ENCODE assay signal across 14 mouse cellular contexts in genomic region chr9:92207757-92208156, GRCm38 (mm10). TPM values are rescaled to one million over a fixed set of nuclear protein-coding genes. Genes with fewer than 3 reads are reported as not detected.
DNase-seq lines count a peak whose midpoint lies in the region; ATAC-seq and TF ChIP-seq lines count a peak whose summit lies in the region.
"Had no signal": no experiment of that assay in that cellular context is flagged by ENCODE, and none has a peak within 500 bp of the region (broad histone marks: within the 10 kb centered on the region; RNA-seq: fewer than 3 reads in every experiment).

No protein-coding gene starts in this region.

- ATAC-seq in forebrain, embryonic 14.5 days, result 0 out of 2 replicates have a peak, but pooled peaks have one; percentile 6
- no peak for ATAC-seq in forebrain, postnatal 0 days
- ATAC-seq in megakaryocyte-erythroid progenitor cell, adult 5-6 weeks (replicated peaks; ENCODE audit: low FRiP score, low TSS enrichment, poor library complexity, severe bottlenecking), result no peak

- no peak overlapping the region for H3K27ac ChIP-seq in forebrain, embryonic 14.5 days (ENCODE audit: low read depth, low read length)
- no peak overlapping the region for H3K27ac ChIP-seq in forebrain, postnatal 0 days (ENCODE audit: low read depth, low read length)
- H3K27ac ChIP-seq in left cerebral cortex, adult 2 months, result no peak overlapping the region
- H3K27ac ChIP-seq: midbrain, embryonic 15.5 days had no signal

- no peak overlapping the region for H3K4me3 ChIP-seq in forebrain, embryonic 14.5 days (ENCODE audit: low read depth, low read length)
- no peak overlapping the region for H3K4me3 ChIP-seq in forebrain, postnatal 0 days (ENCODE audit: low read depth, low read length)
- peak overlapping the region; percentile 28 for H3K4me3 ChIP-seq in left cerebral cortex, adult 2 months
- H3K4me3 ChIP-seq: midbrain, embryonic 15.5 days had no signal

- H3K27me3 ChIP-seq in forebrain, embryonic 14.5 days (replicated peaks; ENCODE audit: control insufficient read depth, insufficient read depth, low read length), result no peaks in the 10 kb centered on the region
- H3K27me3 ChIP-seq in forebrain, postnatal 0 days (ENCODE audit: insufficient read depth, low read length), result no peaks in the 10 kb centered on the region
- H3K27me3 ChIP-seq: midbrain, embryonic 15.5 days had no signal

- H3K4me1 ChIP-seq in forebrain, embryonic 14.5 days (ENCODE audit: control insufficient read depth, insufficient read depth, low read length), result no peaks in the 10 kb centered on the region
- H3K4me1 ChIP-seq in forebrain, postnatal 0 days (ENCODE audit: insufficient read depth), result no peaks in the 10 kb centered on the region

- no peak for TF ChIP-seq CTCF in forebrain, postnatal 0 days (IDR thresholded peaks at IDR 0.05; ENCODE audit: low read depth)
- TF ChIP-seq CTCF in left cerebral cortex, adult 2 months (IDR thresholded peaks at IDR 0.05), result no peak

- intact Hi-C loops in left cerebral cortex, adult 2 months (cut with DNase I), result loop anchor here (1.0 to 10.0 kb wide), 2 partner anchors 60 to 1503 kb away; no protein-coding TSS in a partner anchor
- intact Hi-C loops in left cerebral cortex, postnatal 25 days (cut with DNase I), result loop anchor here (5.0 kb wide), 1 partner anchor 1510 kb away; no protein-coding TSS in a partner anchor

- H3K9me3 ChIP-seq in forebrain, embryonic 14.5 days (replicated peaks; ENCODE audit: control insufficient read depth, low read length), result no peaks in the 10 kb centered on the region
- H3K9me3 ChIP-seq in forebrain, postnatal 0 days (ENCODE audit: low read length), result no peaks in the 10 kb centered on the region
- H3K9me3 ChIP-seq: midbrain, embryonic 15.5 days had no signal

- WGBS in forebrain, embryonic 14.5 days, result 79% methylated on average over 8 of the region's 8 CpGs
- WGBS in forebrain, postnatal 0 days, result 70% methylated on average over 8 of the region's 8 CpGs

- DNase-seq in forebrain, embryonic 14.5 days (ENCODE audit: low spot score), result no peak
- no peak for DNase-seq in forebrain, postnatal 0 days
- DNase-seq in left cerebral cortex, adult 2 months (ENCODE audit: extremely low spot score in 1 of 2, low spot score in 2 of 2), result no peak
- no peak for DNase-seq in left cerebral cortex, postnatal 25 days (ENCODE audit: low spot score in 2 of 2)
- DNase-seq in MN1 (ENCODE audit: low spot score), result peak; percentile 21
- DNase-seq in lung, postnatal 10 days, result peak; percentile 5
- DNase-seq in thymus, postnatal 36 days, result no peak

- no peak overlapping the region for H3K4me2 ChIP-seq in forebrain, embryonic 14.5 days (ENCODE audit: low read length)
- no peak overlapping the region for H3K4me2 ChIP-seq in forebrain, postnatal 0 days (ENCODE audit: low read depth)
- H3K4me2 ChIP-seq: liver, embryonic 11.5 days; midbrain, embryonic 15.5 days had no signal

- H3K9ac ChIP-seq in forebrain, embryonic 14.5 days (ENCODE audit: low read length), result no peak overlapping the region
- no peak overlapping the region for H3K9ac ChIP-seq in forebrain, postnatal 0 days
- H3K9ac ChIP-seq: midbrain, embryonic 15.5 days had no signal

- no peaks in the 10 kb centered on the region for H3K36me3 ChIP-seq in forebrain, embryonic 14.5 days (ENCODE audit: control insufficient read depth, insufficient read depth, low read length)
- no peaks in the 10 kb centered on the region for H3K36me3 ChIP-seq in forebrain, postnatal 0 days (ENCODE audit: insufficient read depth)
- H3K36me3 ChIP-seq: midbrain, embryonic 15.5 days had no signal

RNA-seq across cellular contexts. Expression of gene Plscr5, which starts 15.0 kb away (rescaled TPM):
- polyA plus RNA-seq in forebrain, embryonic 14.5 days (2014; fragmentation: Nextera tagmentation; extraction: Ambion mirVana), result 0.24 TPM in 1 of 2 replicates, not detected in the other
- 0.24 TPM in 1 of 2 replicates, not detected in the other for total RNA-seq in forebrain, postnatal 0 days (2014; rRNA removed)
- polyA plus RNA-seq in forebrain, postnatal 0 days (2015; fragmentation: Nextera tagmentation; extraction: Ambion mirVana), result 0.20 and 0.68 TPM in 2 replicates
- total RNA-seq in left cerebral cortex, adult 2 months (2021), result not detected
- not detected for total RNA-seq in left cerebral cortex, postnatal 25 days (2021)
- not detected in 2 replicates for total RNA-seq in megakaryocyte-erythroid progenitor cell, adult 5-6 weeks (2014; fragmentation: Nextera tagmentation)
- total RNA-seq in megakaryocyte-erythroid progenitor cell, adult 5-6 weeks (2017), result not detected in 2 replicates
- total RNA-seq: adrenal gland, postnatal 36 days; common myeloid progenitor, adult 5-6 weeks; heart, adult 8-10 months; left cerebral cortex, adult 18-20 months had no signal
- polyA plus RNA-seq: liver, embryonic 11.5 days had no signal

RNA-seq across cellular contexts. Expression of gene Plscr1, which starts 41.8 kb away (rescaled TPM):
- polyA plus RNA-seq in forebrain, embryonic 14.5 days (2014; fragmentation: Nextera tagmentation; extraction: Ambion mirVana), result 7.1 and 8.6 TPM in 2 replicates
- total RNA-seq in forebrain, postnatal 0 days (2014; rRNA removed), result 5.1 and 6.9 TPM in 2 replicates
- polyA plus RNA-seq in forebrain, postnatal 0 days (2015; fragmentation: Nextera tagmentation; extraction: Ambion mirVana), result 5.0 and 6.1 TPM in 2 replicates
- 1 to 10 TPM; 1.6 to 1.7 TPM for total RNA-seq in left cerebral cortex, adult 2 months (2021)
- 1 to 10 TPM; 1.3 to 1.6 TPM for total RNA-seq in left cerebral cortex, postnatal 25 days (2021)
- 79.8 and 102 TPM in 2 replicates for total RNA-seq in megakaryocyte-erythroid progenitor cell, adult 5-6 weeks (2014; fragmentation: Nextera tagmentation)
- 103 and 137 TPM in 2 replicates for total RNA-seq in megakaryocyte-erythroid progenitor cell, adult 5-6 weeks (2017)

Comparison
In these comparisons a context has a peak if more than half of its experiments do, and no peak if none do; other contexts are left out.
1. DNase-seq: peak in MN1 (single experiment) and lung, postnatal 10 days (single experiment); none in forebrain, embryonic 14.5 days (single experiment), forebrain, postnatal 0 days (single experiment), left cerebral cortex, adult 2 months (0 of 2), left cerebral cortex, postnatal 25 days (0 of 2) and thymus, postnatal 36 days (0 of 2).
2. RNA of gene Plscr1, which starts 41.8 kb away (total RNA-seq): 79.8 to 137 TPM in megakaryocyte-erythroid progenitor cell, adult 5-6 weeks; 5.1 to 6.9 TPM in forebrain, postnatal 0 days, 1.6 to 1.7 TPM in left cerebral cortex, adult 2 months and 1.3 to 1.6 TPM in left cerebral cortex, postnatal 25 days; every median in the first group is over 10 times any median in the second.